Mouse (Mus musculus) lung, embryonic 16.5 days (tissue): ENCODE measurements around the gene Usp3. TPM values are rescaled to one million over a fixed set of nuclear protein-coding genes. Genes with fewer than 3 reads are reported as not detected.
A peak's percentile ranks its signal among the peaks of the same experiment; 100 is the strongest.

Experiments
- ATAC-seq: fragments of 200-750 bp; cut with Nextera tagmentation; 2 replicates; pipeline ENCODE4 v1.8.0; 2017; ENCODE audit warnings: low read depth, mild to moderate bottlenecking, moderate library complexity
- H3K27ac ChIP-seq: fragments of 300-500 bp; sonication (generic); 2 replicates; pipeline ENCODE4 v1.5.1; 2014; ENCODE audit warnings: mild to moderate bottlenecking, control low read depth, low read length
- H3K27me3 ChIP-seq: fragments of 300-500 bp; sonication (generic); 2 replicates; pipeline ENCODE4 v1.6.1; 2014; ENCODE audit warnings: low read depth, low read length, mixed read lengths; ENCODE audit not compliant: control insufficient read depth, insufficient read depth
- H3K36me3 ChIP-seq: fragments of 300-500 bp; sonication (generic); 2 replicates; pipeline ENCODE4 v1.6.1; 2014; ENCODE audit warnings: low read length; ENCODE audit not compliant: control insufficient read depth, insufficient read depth
- H3K4me1 ChIP-seq: fragments of 300-500 bp; sonication (generic); replicated peaks from 2 replicates; pipeline ENCODE4 v1.6.1; 2014; ENCODE audit warnings: low read length, mixed read lengths; ENCODE audit not compliant: control insufficient read depth, insufficient read depth
- H3K4me2 ChIP-seq: fragments of 300-500 bp; sonication (generic); 2 replicates; pipeline ENCODE4 v1.6.1; 2014; ENCODE audit warnings: low read depth, low read length, control low read depth
- H3K4me3 ChIP-seq: fragments of 300-500 bp; sonication (generic); 2 replicates; pipeline ENCODE4 v1.5.1; 2014; ENCODE audit warnings: mild to moderate bottlenecking, low read length, control low read depth
- H3K9ac ChIP-seq: fragments of 300-500 bp; sonication (generic); 2 replicates; pipeline ENCODE4 v1.6.1; 2014; ENCODE audit warnings: low read length, control low read depth
- H3K9me3 ChIP-seq: fragments of 300-500 bp; sonication (generic); 2 replicates; pipeline ENCODE4 v1.6.1; 2016; ENCODE audit warnings: low read length; ENCODE audit not compliant: control insufficient read depth
- WGBS: fragments of 180-500 bp; shearing (Covaris S2); extraction: QIAGEN DNeasy Blood & Tissue Kit; methylation state at CpG from one replicate; pipeline ENCODE4 v1.1.7; 2014; 5-methylcytosine and 5-hydroxymethylcytosine counted together
- polyA plus RNA-seq: library from polyadenylated mRNA; unstranded; fragments of >200 nt; fragmentation: Nextera tagmentation; extraction: Ambion mirVana; gene quantifications from 2 replicates; pipeline ENCODE4 v1.2.1, GENCODE M21; 2015

Gene Usp3
- polyA plus RNA-seq, 1 experiment from 2014 or later = 57.9 TPM

DNA sequence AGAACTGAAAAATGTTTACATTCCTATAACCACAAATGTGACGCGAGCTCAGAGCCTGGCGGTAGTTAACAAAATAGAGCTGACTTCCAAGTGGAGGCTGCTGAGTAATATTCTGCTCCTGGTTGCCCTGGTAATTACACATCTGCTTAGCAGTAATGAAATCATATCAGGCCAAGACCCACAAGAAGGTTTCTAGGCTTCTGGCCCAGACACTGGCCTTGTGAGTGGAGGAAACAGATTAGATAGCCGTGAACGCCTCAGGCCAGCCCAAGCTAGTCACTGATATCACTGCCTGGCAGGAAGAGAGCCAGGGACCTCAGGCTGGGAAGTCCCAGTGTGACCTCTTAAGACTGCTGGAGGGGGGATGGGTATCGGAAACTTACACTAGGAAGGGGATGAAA lies 27.6 kb upstream of the Usp3 start:
- peak overlapping the region; percentile 21; the same call in 1 of the 2 replicates for H3K4me2 ChIP-seq
- peak overlapping the region; percentile 33; the same call in 1 of the 2 replicates for H3K9ac ChIP-seq

DNA sequence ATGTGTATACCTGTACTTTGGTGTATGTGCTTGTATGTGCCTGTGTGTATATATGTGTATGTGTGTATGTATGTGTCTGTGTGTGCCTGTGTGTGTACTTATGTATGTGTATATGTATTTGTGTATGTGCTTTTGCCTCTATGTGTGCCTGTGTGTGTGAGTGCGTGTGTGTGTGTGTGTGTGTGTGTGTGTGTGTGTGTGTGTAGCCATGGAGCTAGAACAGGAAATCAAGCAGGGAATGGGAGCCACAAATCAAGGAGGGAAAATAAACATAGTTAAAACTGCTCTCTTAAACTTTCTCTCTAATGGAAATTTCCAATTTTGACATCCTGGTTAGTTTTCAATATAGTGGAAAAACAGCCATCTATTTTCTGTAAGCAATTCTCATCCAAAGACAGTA lies 27.1 kb upstream of the Usp3 start:
- 47% methylated on average over 1 of the region's 1 CpGs for WGBS
- Histone ChIP-seq H3K36me3 (no peaks in the 10 kb centered on the region), H3K27ac (peak overlapping the region; percentile 88), H3K4me1 (peaks cover 15% of the 10 kb centered on the region), H3K9me3 (no peaks in the 10 kb centered on the region), H3K4me3 (no peak overlapping the region), H3K27me3 (no peaks in the 10 kb centered on the region), H3K4me2 (no peak overlapping the region; the same call in 1 of the 2 replicates), H3K9ac (no peak overlapping the region)
- ATAC-seq = peak; percentile 29; the same call in 1 of the 2 replicates

More for the DNA sequence above, 27.6 kb upstream of the Usp3 start:
- 5% methylated on average over 6 of the region's 6 CpGs for WGBS
- Histone ChIP-seq H3K27ac (peak overlapping the region; percentile 88), H3K36me3 (no peaks in the 10 kb centered on the region), H3K4me1 (peaks cover 20% of the 10 kb centered on the region), H3K4me3 (no peak overlapping the region), H3K9me3 (no peaks in the 10 kb centered on the region), H3K27me3 (no peaks in the 10 kb centered on the region)
- peak; percentile 89 for ATAC-seq

DNA sequence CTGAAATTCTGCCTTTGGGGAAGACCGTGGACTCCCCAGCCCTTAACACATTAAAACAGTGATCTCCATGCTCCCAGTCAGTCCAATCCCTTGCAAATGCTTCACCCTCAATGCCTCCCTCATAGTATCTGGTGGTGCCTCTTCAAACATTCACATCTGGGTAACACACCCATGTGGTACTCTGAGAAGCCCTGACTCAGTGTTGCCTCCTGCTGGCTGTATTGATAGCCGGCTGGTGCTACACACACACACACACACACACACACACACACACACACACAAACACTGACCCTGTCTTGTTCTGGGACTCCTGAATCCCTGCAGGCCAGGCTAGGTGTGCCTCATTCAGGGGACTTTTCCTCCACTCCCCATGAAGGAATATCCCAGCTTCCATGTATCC lies 24.9 kb upstream of the Usp3 start:
- no peak overlapping the region for H3K4me3 ChIP-seq
- WGBS = 96% methylated on average over 2 of the region's 2 CpGs
- ATAC-seq = no peak
- no peak overlapping the region for H3K9ac ChIP-seq
- H3K36me3 ChIP-seq = no peaks in the 10 kb centered on the region
- no peak overlapping the region for H3K27ac ChIP-seq
- no peak overlapping the region for H3K4me2 ChIP-seq
- no peaks in the 10 kb centered on the region for H3K9me3 ChIP-seq
- H3K4me1 ChIP-seq = peaks cover 23% of the 10 kb centered on the region
- no peaks in the 10 kb centered on the region for H3K27me3 ChIP-seq

DNA sequence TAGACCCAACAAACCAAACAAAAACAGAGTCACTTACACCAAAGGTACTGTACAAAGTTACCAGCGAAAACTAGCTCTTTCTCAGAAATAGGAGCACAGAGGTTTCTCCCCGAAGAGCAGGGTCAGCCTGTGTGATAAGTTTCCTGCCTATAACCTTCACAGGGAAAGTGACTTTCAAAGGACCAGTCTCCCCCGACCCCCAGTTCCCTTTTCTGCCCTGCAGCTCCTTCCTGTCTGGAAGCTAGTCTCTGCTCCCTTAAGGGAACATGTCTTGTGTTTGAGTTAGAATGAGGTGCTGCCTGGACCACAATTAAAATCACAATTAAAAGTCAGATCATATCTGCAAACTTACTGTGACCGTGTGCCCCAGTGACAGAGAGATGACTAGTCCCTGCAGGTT lies 23.9 kb upstream of the Usp3 start:
- Histone ChIP-seq H3K9ac (no peak overlapping the region), H3K36me3 (no peaks in the 10 kb centered on the region), H3K4me3 (no peak overlapping the region), H3K9me3 (no peaks in the 10 kb centered on the region), H3K27ac (no peak overlapping the region), H3K4me1 (peaks cover 25% of the 10 kb centered on the region), H3K27me3 (no peaks in the 10 kb centered on the region), H3K4me2 (no peak overlapping the region)
- 62% methylated on average over 4 of the region's 4 CpGs for whole genome bisulfite sequencing
- ATAC-seq = no peak

DNA sequence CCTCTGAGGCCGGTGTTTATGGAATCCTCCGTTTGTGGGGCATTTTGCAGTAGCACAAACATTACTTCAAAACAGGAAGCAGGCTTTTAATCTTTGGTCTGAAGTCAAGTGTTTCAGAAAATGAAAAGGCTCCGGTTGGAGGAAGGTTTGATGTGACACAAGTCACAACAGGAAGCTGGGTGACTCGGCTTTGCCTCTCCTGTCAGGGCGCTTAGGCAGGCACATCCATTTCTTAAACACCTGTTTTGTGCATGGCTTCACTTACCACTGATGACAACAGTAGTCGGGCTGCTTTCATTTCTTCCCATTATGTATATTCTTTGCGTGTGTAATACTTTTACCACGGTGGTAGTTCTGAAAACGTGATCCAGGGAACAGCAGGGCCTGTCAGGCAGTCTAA lies 22.2 kb upstream of the Usp3 start:
- 42% methylated on average over 9 of the region's 9 CpGs for WGBS
- Histone ChIP-seq H3K4me3 (no peak overlapping the region), H3K9me3 (no peaks in the 10 kb centered on the region), H3K9ac (no peak overlapping the region), H3K27ac (no peak overlapping the region), H3K4me2 (no peak overlapping the region), H3K4me1 (peaks cover 15% of the 10 kb centered on the region; the same call in 1 of the 2 replicates), H3K27me3 (no peaks in the 10 kb centered on the region), H3K36me3 (no peaks in the 10 kb centered on the region)
- no peak for ATAC-seq

DNA sequence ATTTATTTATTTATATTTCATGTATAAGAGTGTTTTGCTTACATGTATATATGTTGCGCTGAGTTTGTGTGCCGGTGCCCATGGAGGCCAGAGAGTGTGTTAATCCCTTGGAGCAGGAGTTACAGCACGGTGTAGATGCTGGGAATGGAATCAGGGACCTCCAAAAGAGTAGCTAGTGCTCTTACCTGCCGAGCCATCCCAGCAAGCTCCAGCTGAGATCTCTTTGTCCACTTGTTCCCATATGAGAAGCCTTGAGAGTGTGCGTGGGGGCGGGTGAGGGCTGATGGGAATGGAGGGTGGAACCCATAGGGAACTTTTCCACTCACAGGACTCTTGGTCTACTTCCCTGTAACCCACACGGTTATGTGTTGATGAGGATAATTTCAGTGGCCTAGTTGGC lies 21.6 kb upstream of the Usp3 start:
- H3K27me3 ChIP-seq = no peaks in the 10 kb centered on the region
- no peak for ATAC-seq
- H3K4me1 ChIP-seq = peaks cover 15% of the 10 kb centered on the region; the same call in 1 of the 2 replicates
- no peaks in the 10 kb centered on the region for H3K36me3 ChIP-seq
- H3K27ac ChIP-seq = no peak overlapping the region; the same call in 1 of the 2 replicates
- no peaks in the 10 kb centered on the region for H3K9me3 ChIP-seq
- no peak overlapping the region for H3K4me3 ChIP-seq
- no peak overlapping the region for H3K4me2 ChIP-seq
- 76% methylated on average over 7 of the region's 7 CpGs for WGBS
- H3K9ac ChIP-seq = no peak overlapping the region

DNA sequence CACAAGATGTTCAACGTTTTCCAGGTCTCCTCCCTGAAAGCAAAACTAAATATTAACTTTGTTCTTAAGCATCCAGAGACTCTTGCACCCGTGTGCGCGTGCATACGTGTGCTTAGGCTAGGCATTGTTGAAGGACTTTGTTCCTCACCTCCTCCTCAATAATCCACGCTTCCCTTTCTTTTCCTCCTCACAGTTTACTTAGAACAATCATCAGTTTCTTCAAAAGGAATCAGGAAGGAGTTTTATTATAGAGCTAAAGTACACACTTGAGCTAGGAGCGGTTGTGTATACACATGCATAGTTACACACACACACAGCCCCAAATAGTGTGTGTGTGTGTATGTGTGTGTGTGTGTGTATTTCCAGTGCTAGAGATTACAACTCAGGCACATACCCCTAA lies 20.7 kb upstream of the Usp3 start:
- Histone ChIP-seq H3K4me1 (peaks cover 15% of the 10 kb centered on the region; the same call in 1 of the 2 replicates), H3K9me3 (no peaks in the 10 kb centered on the region), H3K4me2 (no peak overlapping the region), H3K27me3 (no peaks in the 10 kb centered on the region), H3K4me3 (no peak overlapping the region), H3K36me3 (no peaks in the 10 kb centered on the region), H3K9ac (no peak overlapping the region), H3K27ac (peak overlapping the region; percentile 61)
- peak; percentile 53 for ATAC-seq
- WGBS = 44% methylated on average over 7 of the region's 7 CpGs

DNA sequence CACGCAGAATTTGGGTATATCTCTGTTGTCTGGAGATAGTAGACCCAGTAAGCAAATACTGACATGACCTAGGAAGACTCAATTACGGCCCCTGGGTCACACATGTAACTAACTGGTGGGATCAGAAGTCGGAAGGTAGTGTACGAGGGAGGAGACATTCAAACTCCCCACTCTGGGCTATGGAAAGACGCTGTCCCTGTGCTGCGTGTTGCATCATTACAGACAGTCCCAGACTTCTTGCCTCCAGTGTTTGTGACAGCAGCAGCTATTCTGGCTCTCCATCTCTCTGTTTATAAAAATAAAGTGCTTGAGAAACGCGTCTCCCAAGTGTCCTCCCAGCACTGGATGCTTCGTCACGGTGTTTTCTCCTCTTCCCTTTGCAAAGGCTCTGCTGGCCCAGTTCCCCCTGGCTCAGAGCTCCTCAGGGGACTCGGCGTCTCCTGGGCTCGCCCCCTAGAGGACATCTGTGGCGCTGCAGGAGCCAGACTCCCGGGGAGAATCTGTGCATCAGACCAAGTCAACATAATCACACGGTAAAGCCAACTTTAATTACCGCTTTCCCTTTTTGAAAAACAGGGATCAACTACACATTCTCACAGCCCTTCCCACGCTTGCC lies 18.6 kb upstream of the Usp3 start:
- WGBS = 15% methylated on average over 18 of the region's 18 CpGs
- H3K9ac ChIP-seq = peak overlapping the region; percentile 47; the same call in 1 of the 2 replicates
- peaks cover 17% of the 10 kb centered on the region; the same call in 1 of the 2 replicates for H3K4me1 ChIP-seq
- H3K36me3 ChIP-seq = no peaks in the 10 kb centered on the region
- peak; percentile 74 for ATAC-seq
- H3K4me2 ChIP-seq = peak overlapping the region; percentile 52
- 0 out of 2 replicates have a peak overlapping the region, but pooled peaks have one; percentile 31 for H3K27ac ChIP-seq
- H3K27me3 ChIP-seq = no peaks in the 10 kb centered on the region
- no peaks in the 10 kb centered on the region for H3K9me3 ChIP-seq
- peak overlapping the region; percentile 20; the same call in 1 of the 2 replicates for H3K4me3 ChIP-seq

DNA sequence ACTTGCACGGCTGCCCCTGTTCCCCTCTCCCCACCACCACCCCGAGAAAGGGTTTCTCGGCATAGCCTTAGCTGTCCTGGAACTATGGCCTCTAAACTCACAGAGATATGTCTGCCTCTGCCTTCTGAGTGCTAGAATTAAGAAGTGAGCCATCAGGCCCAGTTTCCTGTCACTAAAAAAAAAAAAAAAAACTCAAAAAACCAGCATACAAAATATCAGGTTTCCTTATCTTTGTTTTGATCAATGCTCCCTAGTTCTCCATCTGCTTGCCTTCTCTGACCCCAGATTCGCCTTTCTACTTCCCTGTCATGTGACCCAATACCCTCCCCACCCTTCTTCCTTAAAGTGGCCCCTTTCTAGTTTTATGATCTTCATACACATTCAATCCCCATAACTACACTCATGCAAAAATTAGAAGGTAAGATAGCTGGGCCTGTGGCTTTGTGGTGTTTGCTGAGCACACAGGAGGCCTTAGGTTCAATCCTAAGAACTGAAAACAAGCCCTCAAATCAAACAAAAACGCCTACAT lies 15.9 kb upstream of the Usp3 start:
- no peak overlapping the region for H3K4me2 ChIP-seq
- no peak overlapping the region for H3K27ac ChIP-seq
- H3K4me1 ChIP-seq = peaks cover 14% of the 10 kb centered on the region; the same call in 1 of the 2 replicates
- 68% methylated on average over 5 of the region's 5 CpGs for WGBS
- ATAC-seq = no peak
- no peak overlapping the region for H3K9ac ChIP-seq
- H3K36me3 ChIP-seq = no peaks in the 10 kb centered on the region
- no peaks in the 10 kb centered on the region for H3K9me3 ChIP-seq
- no peak overlapping the region for H3K4me3 ChIP-seq
- no peaks in the 10 kb centered on the region for H3K27me3 ChIP-seq
